Mouse (Mus musculus) brain, embryonic 14.5 days (tissue): ENCODE measurements at regions not wholly inside any gene's neighbourhood (a gene's known extent, or its start where the extent isn't known, plus 50 kb on each side); places are given as distances from the start of the nearest gene placed in this dataset.

Source experiments
- CTCF ChIP-seq: fragments of 200-500 bp; IDR thresholded peaks from 2 replicates; pipeline ENCODE4 v1.5.1; 2012; ENCODE audit warnings: inconsistent platforms, mild to moderate bottlenecking, moderate library complexity, borderline replicate concordance; ENCODE audit not compliant: insufficient read depth, insufficient read length; ENCODE audit errors: extremely low read depth
- POLR2A ChIP-seq: fragments of 200-500 bp; IDR thresholded peaks from 2 replicates; pipeline ENCODE4 v1.6.1; 2012; ENCODE audit warnings: mild to moderate bottlenecking, inconsistent platforms, borderline replicate concordance; ENCODE audit not compliant: poor library complexity, insufficient read depth, insufficient read length, severe bottlenecking; ENCODE audit errors: extremely low read depth

GRCm38 (mm10) chr16:55580827-55581226, 257.9 kb downstream of the Nfkbiz start:
- TF ChIP-seq CTCF = no peak
- no peak for TF ChIP-seq POLR2A
